Mouse (Mus musculus) telencephalon, adult 2 months (tissue): ENCODE data around the gene Pknox1.
"Not testable (repeated sequence)": the region's sequence is repeated elsewhere in the genome, so short reads cannot be mapped to it uniquely, and the experiment has no call there.

Experiments
- DNase-seq: peaks from one replicate; pipeline ENCODE4 v3.0.0-alpha.2; 2011; ENCODE audit warnings: low read depth, low spot score

Gene Pknox1

GRCm38 (mm10) chr17:31595077-31595476, 30.5 kb downstream of the Pknox1 start:
- no peak for DNase-seq

- no peak for DNase-seq
Observed at GRCm38 (mm10) chr17:31597957-31598356, 33.4 kb downstream of the Pknox1 start.

- DNase-seq: no peak
Observed at GRCm38 (mm10) chr17:31598593-31598992, 34.1 kb downstream of the Pknox1 start.

- DNase-seq: no peak
Observed at GRCm38 (mm10) chr17:31606424-31606823, 41.9 kb downstream of the Pknox1 start.

- DNase-seq: no peak
Observed at GRCm38 (mm10) chr17:31607256-31607951, 42.9 kb downstream of the Pknox1 start.

GRCm38 (mm10) chr17:31609173-31609572, 44.6 kb downstream of the Pknox1 start:
- not testable (repeated sequence) for DNase-seq

GRCm38 (mm10) chr17:31609895-31610294, 45.4 kb downstream of the Pknox1 start:
- no peak for DNase-seq

- no peak for DNase-seq
Observed at GRCm38 (mm10) chr17:31613086-31613755, 48.7 kb downstream of the Pknox1 start.

GRCm38 (mm10) chr17:31623101-31623500, 58.6 kb downstream of the Pknox1 start:
- DNase-seq: no peak

GRCm38 (mm10) chr17:31627961-31628360, 63.4 kb downstream of the Pknox1 start:
- no peak for DNase-seq

- no peak for DNase-seq
Observed at GRCm38 (mm10) chr17:31631081-31631800, 66.7 kb downstream of the Pknox1 start.

GRCm38 (mm10) chr17:31633007-31633406, 68.5 kb downstream of the Pknox1 start:
- no peak for DNase-seq

- DNase-seq: no peak
Observed at GRCm38 (mm10) chr17:31634896-31635295, 70.4 kb downstream of the Pknox1 start.

GRCm38 (mm10) chr17:31635781-31636180, 71.2 kb downstream of the Pknox1 start:
- no peak for DNase-seq

GRCm38 (mm10) chr17:31636277-31636941, 71.9 kb downstream of the Pknox1 start:
- no peak for DNase-seq

GRCm38 (mm10) chr17:31636942-31637811, 72.6 kb downstream of the Pknox1 start, which contains the start of gene Cbs:
TSS of gene Cbs (minus strand) at chr17:31637238.
- no peak for DNase-seq

GRCm38 (mm10) chr17:31637866-31638570, 73.5 kb downstream of the Pknox1 start:
- no peak for DNase-seq

GRCm38 (mm10) chr17:31639651-31640050, 75.1 kb downstream of the Pknox1 start:
- no peak for DNase-seq

GRCm38 (mm10) chr17:31642331-31642730, 77.8 kb downstream of the Pknox1 start:
- no peak for DNase-seq

- DNase-seq: no peak
Observed at GRCm38 (mm10) chr17:31642913-31643312, 78.4 kb downstream of the Pknox1 start.
